Mouse (Mus musculus) common myeloid progenitor, adult 5-6 weeks (primary cell): ENCODE measurements around the gene Bex3. TPM values are rescaled to one million over a fixed set of nuclear protein-coding genes. Genes with fewer than 3 reads are reported as not detected.

ENCODE experiments used
- ATAC-seq: replicated peaks from 2 replicates; pipeline ENCODE4 v1.8.0; 2016; ENCODE audit warnings: low read depth, mild to moderate bottlenecking, moderate TSS enrichment, inconsistent platforms; ENCODE audit not compliant: poor library complexity, severe bottlenecking
- total RNA-seq: library from RNA; stranded (forward); fragments of 200-1000, 187-1606 nt; gene quantifications from 2 replicates; pipeline ENCODE4 v1.2.3, GENCODE M21; 2017

Bex3 gene
- 127 and 175 TPM in 2 replicates for total RNA-seq

- ATAC-seq = peak; percentile 96
Measured at GRCm38 (mm10) chrX:136269743-136270392, at the start of gene Bex3. Gene Bex3, plus strand, starts transcription at chrX:136270253.

DNA sequence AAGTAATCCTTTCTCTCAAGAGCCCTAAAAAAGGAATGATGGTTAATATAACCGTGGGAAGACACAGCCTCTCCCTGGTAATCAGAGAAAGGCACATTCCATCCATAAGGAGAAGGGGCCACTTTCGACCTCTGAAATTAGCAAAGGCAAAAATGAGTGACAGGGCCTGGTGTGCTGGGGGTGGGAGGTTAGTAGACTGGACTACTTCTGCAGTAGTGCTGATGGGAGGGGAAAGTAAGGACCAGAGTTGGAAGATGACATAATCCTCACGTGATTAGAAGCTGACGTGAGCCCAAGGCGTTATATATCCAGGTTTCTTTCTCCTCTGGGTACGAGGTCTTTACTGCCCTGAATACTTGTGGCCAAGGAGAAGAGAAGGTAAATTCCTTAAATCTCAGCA, 46.3 kb upstream of the Bex3 start:
- no peak for ATAC-seq

DNA sequence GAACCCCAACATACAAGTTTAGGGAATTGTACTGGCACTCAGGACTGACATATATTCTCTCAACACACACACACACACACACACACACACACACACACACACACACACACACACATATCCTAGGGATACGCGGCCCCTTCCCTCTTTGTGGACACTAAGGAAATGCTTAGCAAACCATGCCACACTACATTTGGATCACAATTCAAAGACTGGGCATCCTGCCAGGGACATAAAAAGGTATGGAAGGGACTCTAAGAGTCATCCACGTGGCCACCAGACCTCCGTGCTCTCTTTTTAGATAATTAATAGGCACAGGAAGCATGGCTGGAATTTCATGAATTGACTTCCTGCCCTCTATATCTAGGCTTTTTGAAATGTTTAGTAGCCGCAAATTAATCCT, 42.3 kb upstream of the Bex3 start:
- no peak for ATAC-seq

GRCm38 (mm10) chrX:136238118-136238517, 31.9 kb upstream of the Bex3 start:
- peak; percentile 60; the same call in 1 of the 2 replicates for ATAC-seq

- ATAC-seq = no peak
Measured at GRCm38 (mm10) chrX:136243181-136243580, 26.9 kb upstream of the Bex3 start.

GRCm38 (mm10) chrX:136244574-136245229, 25.4 kb upstream of the Bex3 start, which contains the start of gene Tceal9:
Gene Tceal9, plus strand, starts transcription at chrX:136245079.
- ATAC-seq = peak; percentile 100

DNA sequence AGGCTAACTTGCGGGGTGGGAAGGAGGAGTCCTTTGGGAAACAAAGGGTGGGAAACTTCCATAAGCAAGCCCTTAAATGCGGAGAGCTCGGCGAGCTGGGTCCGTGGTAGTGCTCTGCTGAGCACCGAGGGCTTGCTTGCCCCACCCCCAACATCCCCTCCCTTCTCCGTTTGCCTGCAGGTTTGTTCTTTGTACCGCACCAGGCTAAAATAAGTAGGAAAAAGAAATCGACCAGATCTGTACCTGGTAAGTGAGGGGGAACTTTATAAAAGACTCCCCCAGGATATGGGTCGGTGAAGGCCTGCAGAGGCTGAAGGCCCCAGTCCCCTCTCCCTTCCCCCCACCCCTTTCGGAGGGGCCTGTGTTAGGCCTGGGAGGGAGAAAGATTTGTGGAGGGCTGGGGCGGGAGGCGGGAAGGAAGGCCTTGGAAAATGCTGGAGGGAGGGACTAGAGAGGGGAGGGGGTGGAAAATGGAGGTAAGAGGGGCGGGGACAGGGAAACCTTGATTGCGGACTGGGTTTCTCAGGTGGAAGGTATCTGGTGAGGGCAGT, 24.5 kb upstream of the Bex3 start:
- ATAC-seq = no peak

DNA sequence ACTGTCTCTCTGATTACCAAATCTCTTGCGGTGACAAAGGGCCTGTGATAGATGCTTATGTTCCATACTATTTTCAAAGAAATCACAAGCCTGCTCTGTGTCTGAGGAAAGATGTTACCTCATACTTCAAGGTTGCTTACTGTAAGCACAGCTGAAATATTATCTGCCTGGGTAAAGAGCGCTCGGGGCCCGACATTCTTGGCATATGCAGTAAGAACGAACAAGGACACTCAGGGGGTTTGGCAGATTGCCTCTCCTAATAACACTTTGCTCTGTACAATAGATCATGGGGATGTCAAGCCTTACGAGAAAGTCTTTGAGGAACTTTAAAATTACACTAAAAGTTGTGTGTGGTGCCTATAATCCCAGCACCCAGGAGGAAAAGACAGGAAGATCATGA, 21.2 kb upstream of the Bex3 start:
- ATAC-seq = no peak

- no peak for ATAC-seq
Measured at GRCm38 (mm10) chrX:136249671-136250070, 20.4 kb upstream of the Bex3 start.

DNA sequence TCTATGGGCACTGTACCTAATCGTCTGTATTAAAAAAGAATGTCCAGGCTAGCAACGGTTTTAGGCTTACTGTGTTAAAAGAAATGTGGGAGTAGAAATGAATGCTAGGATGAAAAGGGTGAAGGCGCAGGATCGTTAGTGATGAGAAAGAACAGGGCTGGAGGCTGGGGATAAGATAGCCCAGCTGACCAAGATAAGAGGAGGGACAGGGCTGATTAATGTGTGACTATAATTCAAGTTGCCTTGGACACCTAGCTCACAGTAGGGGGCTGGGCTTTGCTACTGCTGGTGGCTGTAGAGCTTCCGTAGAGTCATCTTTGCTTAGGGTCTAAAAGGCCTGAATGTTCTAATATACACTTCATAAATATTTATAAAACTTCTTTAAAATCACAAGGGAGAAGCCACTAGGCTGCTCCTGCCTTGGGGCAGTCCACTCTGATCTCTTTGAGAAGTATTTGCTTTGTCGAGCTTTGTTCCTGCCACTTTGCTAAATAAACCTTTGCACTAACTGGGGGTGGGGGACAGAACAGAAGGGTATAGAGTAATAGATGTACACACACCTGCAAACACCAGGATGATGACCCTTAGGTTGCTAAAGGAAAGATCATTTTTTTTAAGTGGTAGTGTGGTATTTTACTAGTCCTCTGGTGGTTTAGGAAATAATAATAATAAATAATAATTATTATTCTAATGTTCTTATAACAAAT, 17.9 kb upstream of the Bex3 start:
- ATAC-seq = peak; percentile 58; the same call in 1 of the 2 replicates

GRCm38 (mm10) chrX:136267720-136268119, 2.3 kb upstream of the Bex3 start:
- ATAC-seq = no peak

GRCm38 (mm10) chrX:136268173-136268572, 1.9 kb upstream of the Bex3 start:
- peak; percentile 39; the same call in 1 of the 2 replicates for ATAC-seq

DNA sequence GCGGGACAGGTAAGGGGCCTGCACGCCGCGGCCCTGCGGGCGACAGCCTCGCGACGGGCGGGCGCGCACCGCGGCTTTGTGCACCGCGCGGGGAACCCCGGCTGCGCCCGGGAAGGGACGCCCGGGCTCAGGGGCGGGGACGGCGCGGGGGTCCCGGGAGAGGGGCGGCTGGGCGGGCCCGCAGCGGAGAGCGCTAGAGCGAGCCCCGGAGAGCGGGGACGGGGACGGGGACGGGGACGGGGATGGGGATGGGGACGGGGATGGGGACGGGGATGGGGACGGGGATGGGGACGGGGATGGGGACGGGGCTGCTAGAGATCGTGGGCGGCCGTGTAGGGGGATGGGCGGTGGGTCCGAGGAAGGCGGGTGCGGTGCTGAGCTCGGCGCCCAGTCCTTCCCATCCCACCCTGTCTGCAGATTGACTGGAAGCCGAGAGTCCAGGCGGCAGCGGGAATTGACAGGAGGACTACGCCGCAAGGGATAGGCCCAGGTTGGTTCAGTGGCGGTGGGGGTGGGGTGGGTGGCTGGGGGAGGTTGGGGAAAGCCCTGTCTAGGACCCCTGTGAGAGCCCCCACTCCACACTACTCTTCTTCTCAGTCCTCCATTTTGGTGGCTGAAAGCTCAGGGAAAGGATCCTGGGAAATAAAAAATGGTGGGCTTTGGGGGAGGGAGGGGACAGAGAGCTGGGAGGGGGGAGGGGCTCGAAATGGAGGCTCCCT, 499 bp downstream of the Bex3 start:
- 0 out of 2 replicates have a peak, but pooled peaks have one; percentile 12 for ATAC-seq

- no peak for ATAC-seq
Measured at GRCm38 (mm10) chrX:136274542-136274941, 4.5 kb downstream of the Bex3 start.

DNA sequence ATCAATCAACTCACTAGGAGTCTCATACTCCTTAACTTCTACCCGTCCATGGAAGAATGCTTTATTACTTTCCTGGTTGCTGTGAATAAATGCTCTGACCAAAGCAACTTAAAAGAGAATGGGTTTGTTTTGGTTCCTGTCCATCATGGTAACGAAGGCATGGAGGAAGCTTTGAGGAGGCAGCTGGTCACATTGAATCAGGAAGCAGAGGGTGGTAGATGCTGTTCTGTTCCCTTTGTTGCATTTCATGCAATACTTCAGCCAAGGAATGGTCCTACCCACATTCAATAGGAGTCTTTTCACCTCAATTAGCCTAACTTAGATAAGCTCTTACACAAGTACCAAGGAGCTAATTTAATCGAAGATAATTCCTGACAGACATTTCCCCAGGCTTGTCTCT, 5.3 kb downstream of the Bex3 start:
- ATAC-seq = no peak

DNA sequence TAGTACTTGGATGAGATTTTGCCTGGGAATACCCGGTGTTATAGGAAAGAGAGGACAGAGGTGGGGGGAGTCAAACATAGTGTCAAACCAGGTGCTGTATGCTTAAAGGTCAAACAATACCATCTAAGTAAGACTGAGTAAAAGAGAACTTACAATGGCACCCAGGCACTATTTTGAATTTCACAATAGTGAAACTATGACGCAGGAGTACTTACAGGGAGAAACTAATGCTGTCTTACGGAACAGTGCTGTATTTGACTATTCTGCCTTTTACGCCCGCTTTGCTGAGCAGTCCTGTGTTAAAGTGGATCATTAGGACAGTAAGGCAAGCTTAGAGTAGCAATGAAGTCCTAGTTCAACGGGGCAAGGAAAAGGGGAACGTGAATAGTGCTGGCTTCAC, 7.5 kb downstream of the Bex3 start:
- no peak for ATAC-seq

- no peak for ATAC-seq
Measured at GRCm38 (mm10) chrX:136278401-136278800, 8.3 kb downstream of the Bex3 start.

- no peak for ATAC-seq
Measured at GRCm38 (mm10) chrX:136279410-136279809, 9.4 kb downstream of the Bex3 start.

GRCm38 (mm10) chrX:136290817-136291281, 20.8 kb downstream of the Bex3 start:
- no peak for ATAC-seq

GRCm38 (mm10) chrX:136304295-136304694, 34.2 kb downstream of the Bex3 start:
- peak; percentile 65; the same call in 1 of the 2 replicates for ATAC-seq
